Mouse (Mus musculus) adrenal gland, postnatal 36 days (tissue): ENCODE measurements at regions not wholly inside any gene's neighbourhood (a gene's known extent, or its start where the extent isn't known, plus 50 kb on each side); places are given as distances from the start of the nearest gene placed in this dataset.

ENCODE experiments used
- DNase-seq, 2 experiments: peaks; one replicate each; pipeline ENCODE4 v3.0.0; 2021; ENCODE audit warnings: mixed read lengths in 1 of 2

GRCm38 (mm10) chr1:155472112-155472955, 55.1 kb upstream of the Xpr1 start:
- DNase-seq: peak; percentile 46 to 77

- no peak for DNase-seq
Observed at GRCm38 (mm10) chr1:155472956-155473646, 55.9 kb upstream of the Xpr1 start.

- no peak for DNase-seq
Observed at GRCm38 (mm10) chr1:155474973-155475372, 57.8 kb upstream of the Xpr1 start.

- no peak for DNase-seq
Observed at GRCm38 (mm10) chr1:155476237-155476636, 59.0 kb upstream of the Xpr1 start.

GRCm38 (mm10) chr1:155482148-155482547, 64.9 kb upstream of the Xpr1 start:
- no peak for DNase-seq

- no peak for DNase-seq
Observed at GRCm38 (mm10) chr1:155482760-155483159, 65.5 kb upstream of the Xpr1 start.

- DNase-seq: no peak
Observed at GRCm38 (mm10) chr1:155483693-155484092, 66.5 kb upstream of the Xpr1 start.

- DNase-seq: no peak
Observed at GRCm38 (mm10) chr1:155487796-155488195, 70.1 kb upstream of the Acbd6 start.

GRCm38 (mm10) chr1:155488966-155489661, 68.8 kb upstream of the Acbd6 start:
- no peak for DNase-seq

GRCm38 (mm10) chr1:155490131-155490530, 67.8 kb upstream of the Acbd6 start:
- peak; percentile 22 to 24 for DNase-seq

- DNase-seq: peak; percentile 18 to 46
Observed at GRCm38 (mm10) chr1:155491205-155492026, 66.5 kb upstream of the Acbd6 start.

- no peak for DNase-seq
Observed at GRCm38 (mm10) chr1:155493333-155493732, 64.6 kb upstream of the Acbd6 start.

- DNase-seq: no peak
Observed at GRCm38 (mm10) chr1:155493799-155494198, 64.1 kb upstream of the Acbd6 start.

GRCm38 (mm10) chr1:155494347-155494746, 63.6 kb upstream of the Acbd6 start:
- no peak for DNase-seq

- no peak for DNase-seq
Observed at GRCm38 (mm10) chr1:155499735-155500134, 58.2 kb upstream of the Acbd6 start.

GRCm38 (mm10) chr1:155502867-155503266, 55.1 kb upstream of the Acbd6 start:
- DNase-seq: no peak

GRCm38 (mm10) chr1:155504581-155505328, 53.2 kb upstream of the Acbd6 start:
- no peak for DNase-seq

GRCm38 (mm10) chr1:155505361-155506077, 52.4 kb upstream of the Acbd6 start:
- no peak for DNase-seq
